Mouse (Mus musculus) liver, embryonic 14.5 days (tissue): ENCODE data around the gene Pcsk5.

Experiments used
- CTCF ChIP-seq: IDR thresholded peaks from 2 replicates; pipeline ENCODE4 v1.5.1; 2016; ENCODE audit warnings: antibody characterized with exemption, low read depth, control low read depth
- EP300 ChIP-seq: IDR thresholded peaks from 2 replicates; pipeline ENCODE4 v1.6.1; 2016; ENCODE audit warnings: antibody characterized with exemption, low read depth

DNA sequence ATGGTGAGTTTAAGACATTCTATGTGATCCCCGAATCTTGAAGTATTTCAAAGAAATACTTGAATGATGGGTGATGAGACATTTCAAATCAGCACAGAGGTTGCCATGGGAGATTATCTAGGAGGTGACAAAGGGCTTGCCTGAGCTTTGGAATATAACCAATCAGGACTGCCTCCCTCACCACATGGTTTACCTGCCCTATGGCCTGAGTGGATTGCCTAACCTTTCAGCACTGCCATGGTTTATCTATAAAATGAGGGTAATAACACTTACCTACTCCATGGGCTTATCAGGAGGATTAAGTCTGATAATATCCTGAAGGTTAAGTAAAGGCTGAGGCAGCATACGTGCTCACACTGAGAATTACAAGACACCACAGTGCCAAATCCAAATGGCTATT lies 61.5 kb downstream of the Pcsk5 start:
- TF ChIP-seq CTCF (no peak), EP300 (no peak)
